Mouse (Mus musculus) T-helper 17 cell (primary cell): ENCODE measurements around the gene G6pdx.

ENCODE experiments used
- in situ Hi-C, 2 experiments: fragments of 300-600 bp; cut with MboI, MseI; formaldehyde crosslinking; loops; 1 replicate in 1 of 2; 2 replicates in 1 of 2; pipeline ENCODE4 v1.15.1; 2025; ENCODE audit warnings: high pct_unique_total_duplicates in 2 of 2

Gene G6pdx

DNA sequence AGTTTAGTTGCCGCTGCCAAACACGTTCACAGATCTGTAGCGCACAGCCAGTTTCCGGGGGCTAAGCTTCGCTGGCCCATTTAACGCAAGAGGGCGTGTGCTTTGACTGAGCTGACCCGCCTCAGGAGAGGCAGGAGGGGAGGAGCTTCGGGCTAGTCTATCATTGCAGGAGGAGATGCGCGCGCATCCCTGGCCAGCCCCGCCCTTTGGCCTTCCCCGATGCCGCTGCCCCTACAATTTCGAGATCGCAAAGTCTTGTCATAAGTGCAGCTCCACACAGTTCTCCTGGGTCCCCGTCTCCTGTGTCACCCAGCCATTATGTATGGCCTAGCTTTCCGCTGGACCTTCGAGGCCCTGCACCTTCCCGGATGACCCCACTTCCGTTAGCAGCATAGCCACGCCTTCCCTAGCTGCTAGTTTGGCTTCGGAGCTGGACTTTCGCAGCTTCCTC lies at the start of gene G6pdx:
Gene G6pdx, minus strand, starts transcription at position 369 of the 451 bp plus-strand sequence.
- in situ Hi-C loops, result loop anchor here in 1 of 2 experiments (10.0 kb wide), 1 partner anchor 666 kb away; the partner anchor contains the start of gene Dkc1

DNA sequence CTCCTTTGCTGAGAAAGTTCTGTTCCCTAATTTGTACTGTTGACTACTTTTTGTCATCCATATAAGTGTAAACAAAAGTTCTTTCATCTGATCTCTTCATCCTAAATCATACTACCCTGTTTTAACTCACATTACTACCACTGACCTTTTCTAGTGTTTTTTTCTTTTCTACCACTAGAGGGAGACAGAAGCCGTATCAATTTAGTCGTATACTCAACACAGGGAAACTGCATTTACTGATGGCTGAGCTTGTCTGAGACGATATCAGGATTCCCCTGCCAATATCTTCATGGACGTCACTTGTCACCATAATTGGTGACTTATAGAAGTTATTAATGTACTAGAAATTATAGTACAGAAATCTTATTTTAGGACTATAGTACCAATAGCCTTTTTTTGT lies 23.8 kb upstream of the G6pdx start:
- in situ Hi-C loops, result loop anchor here in 1 of 2 experiments (25.0 kb wide), 1 partner anchor 810 kb away; no protein-coding TSS in a partner anchor

DNA sequence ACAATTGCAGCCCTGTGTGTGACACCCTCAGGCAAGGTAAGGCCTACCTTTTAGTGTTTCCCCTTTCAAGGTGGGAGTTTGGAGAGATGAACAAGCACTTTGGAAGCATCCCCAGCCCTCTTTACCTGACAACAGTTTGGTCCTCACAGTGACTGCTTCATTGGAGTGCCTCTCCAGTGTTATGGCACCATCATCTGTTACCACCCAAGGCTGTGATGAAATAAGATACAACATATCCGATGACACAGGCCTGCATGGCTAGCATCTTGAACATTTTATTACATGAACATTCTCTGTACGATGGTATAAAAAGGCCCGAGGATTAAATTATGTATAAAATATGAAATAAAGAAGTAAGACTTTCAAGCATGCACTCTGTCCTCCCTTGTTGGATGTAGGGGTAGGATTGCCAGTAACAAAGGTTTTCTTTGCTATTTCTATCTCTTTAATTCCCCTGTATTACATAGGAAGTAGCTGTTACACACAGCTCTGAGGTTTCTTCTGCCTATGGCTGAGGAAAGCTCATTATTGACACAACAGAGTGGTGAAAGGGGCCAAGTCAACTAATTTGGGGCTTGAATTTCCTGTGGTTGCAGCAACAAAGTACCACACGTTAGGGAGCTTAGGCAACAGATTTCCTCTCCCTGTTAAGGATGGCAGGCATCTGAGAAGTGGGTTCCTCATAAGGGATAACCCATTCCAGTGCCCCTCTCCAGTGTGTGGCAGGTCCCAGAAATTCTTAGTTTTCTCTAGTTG lies 22.3 kb upstream of the G6pdx start:
- in situ Hi-C loops, result loop anchor here in 1 of 2 experiments (25.0 kb wide), 1 partner anchor 811 kb away; no protein-coding TSS in a partner anchor

DNA sequence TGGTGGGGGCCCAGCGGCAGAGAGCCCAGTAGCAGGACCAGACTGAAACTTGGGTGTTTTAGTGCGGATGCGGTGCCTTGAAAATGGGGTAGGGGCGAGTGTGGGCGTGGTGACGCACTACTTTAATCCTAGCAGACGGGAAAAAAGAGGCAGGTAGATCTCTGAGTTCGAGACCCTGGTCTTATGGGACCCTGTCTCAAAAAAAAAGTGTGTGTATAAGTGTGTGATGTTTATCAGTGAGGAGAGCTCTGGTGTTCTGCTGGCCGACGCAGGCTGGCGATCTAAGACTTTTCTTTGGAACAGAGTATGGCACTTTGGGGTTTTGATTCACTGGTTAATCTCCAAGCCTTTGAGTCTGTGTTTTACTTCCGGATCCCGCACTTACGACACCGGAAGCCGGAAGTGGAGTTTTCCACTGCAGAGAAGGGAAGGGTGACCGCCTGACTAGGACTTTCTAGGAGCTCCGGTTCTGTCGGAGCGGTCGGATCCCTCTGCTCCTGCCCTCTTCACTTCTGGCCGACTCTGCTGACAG lies 362 bp upstream of the G6pdx start:
- in situ Hi-C loops, result loop anchor here in 1 of 2 experiments (10.0 kb wide), 1 partner anchor 665 kb away; the partner anchor contains the start of gene Dkc1

DNA sequence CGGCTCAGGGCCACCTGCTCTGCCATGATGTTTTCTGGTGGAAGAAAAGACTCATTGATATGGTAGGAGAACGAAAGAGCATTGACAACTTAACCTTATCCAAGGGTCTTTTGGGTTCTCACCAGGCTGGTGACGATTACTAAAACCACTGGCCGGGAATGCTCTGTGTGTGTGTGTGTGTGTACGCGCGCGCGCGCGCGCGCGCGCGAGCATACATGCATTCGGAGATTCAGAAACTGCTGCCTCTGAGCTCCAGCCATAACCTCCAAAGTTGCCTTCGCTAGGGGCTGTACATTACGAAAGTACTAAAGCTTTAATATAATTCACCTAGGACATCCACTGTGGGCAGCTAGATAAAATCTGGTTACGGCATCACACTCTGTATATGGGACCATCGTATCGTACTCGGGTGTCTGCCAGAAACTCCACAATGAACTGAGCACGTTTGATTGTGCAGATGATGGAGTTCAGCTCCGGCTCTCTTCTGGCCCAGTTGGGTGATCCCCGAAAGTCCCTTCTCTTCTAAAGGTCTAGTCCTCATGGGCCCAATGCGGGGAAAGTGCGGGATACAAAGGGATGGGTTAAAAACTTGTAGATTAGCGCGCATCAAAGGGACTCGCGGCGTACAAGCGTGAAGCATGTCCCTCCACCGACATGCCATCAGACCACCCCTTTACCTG lies 708 bp downstream of the G6pdx start:
- in situ Hi-C loops, result loop anchor here in 1 of 2 experiments (10.0 kb wide), 1 partner anchor 667 kb away; the partner anchor contains the start of gene Dkc1

DNA sequence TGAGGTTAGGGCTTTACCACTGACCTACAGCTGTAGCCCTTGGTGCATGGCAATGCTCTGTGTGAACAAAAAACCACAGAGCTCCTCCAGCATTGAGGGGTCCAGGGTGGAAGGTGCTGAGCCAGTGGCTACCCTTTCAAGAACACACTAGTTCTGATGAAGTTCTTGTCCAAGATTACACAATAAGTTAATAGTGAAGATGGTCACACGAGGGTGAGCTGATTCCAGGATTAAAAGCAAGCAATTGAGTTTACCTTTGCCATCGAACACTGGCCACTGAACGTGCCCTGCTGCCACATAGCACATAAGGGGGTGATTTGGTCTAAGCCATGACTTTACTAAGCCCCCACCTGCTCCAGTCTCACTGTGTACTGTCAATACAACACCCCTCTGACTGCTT lies 1.9 kb downstream of the G6pdx start:
- in situ Hi-C loops, result loop anchor here in 1 of 2 experiments (10.0 kb wide), 1 partner anchor 668 kb away; the partner anchor contains the start of gene Dkc1

DNA sequence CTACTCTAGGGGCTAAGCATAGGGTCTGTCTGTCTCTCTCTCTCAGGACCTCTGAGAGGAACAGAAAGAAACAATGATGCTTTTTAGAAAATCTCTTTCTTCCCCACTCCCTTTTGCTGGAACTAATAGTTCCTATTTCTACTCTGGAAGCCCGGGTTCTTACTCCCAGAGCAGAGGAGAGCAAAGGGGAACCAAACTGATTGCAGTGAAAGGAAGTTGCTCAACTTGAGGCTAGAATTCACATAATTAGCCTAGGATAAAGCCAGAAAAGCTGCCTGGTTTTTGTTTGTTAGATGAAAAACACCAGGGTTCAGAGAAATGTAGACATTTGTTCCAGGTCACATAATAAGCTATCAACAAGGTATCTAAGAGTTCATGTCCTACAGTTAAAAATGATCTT lies 2.7 kb downstream of the G6pdx start:
- in situ Hi-C loops, result loop anchor here in 1 of 2 experiments (10.0 kb wide), 1 partner anchor 669 kb away; the partner anchor contains the start of gene Dkc1

DNA sequence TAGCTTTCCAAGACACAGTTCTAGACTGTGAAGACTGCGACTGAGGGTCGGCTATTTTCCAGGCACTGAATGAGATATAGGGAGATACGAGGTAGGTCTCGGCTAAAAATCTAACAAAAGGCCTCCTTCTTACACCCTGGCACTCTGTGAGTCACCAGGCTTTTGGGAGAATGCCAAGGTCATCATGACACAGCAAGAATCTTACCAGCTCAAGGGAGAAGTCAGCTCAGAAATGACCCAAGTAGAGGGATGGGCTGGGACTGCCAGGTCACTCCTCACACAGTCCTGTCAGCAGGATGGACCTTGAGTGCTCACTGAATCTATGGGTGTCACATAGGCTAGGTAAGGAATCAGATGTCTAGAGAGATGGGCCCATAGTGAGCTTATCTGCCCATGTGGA lies 3.8 kb downstream of the G6pdx start:
- in situ Hi-C loops, result loop anchor here in 1 of 2 experiments (10.0 kb wide), 1 partner anchor 670 kb away; the partner anchor contains the start of gene Dkc1

DNA sequence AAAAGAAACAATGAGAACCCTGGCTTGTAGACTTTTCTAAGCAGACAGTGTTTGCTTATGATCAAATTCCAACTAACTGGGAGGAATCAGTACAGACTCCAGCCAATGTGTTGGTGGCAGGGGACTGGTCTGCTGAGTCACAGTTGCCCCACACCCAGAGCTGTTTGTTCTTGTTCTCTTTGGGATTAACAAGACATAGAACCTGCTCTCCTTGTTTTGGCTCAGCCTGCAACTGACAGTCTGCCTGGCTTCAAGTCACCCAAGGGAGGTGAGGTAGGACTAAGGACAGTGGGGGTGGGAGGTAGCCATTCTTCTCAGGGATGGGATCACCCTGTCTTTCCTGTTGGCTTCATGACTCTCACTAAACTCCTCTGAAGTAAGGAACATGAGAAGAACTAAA lies 4.6 kb downstream of the G6pdx start:
- in situ Hi-C loops, result loop anchor here in 1 of 2 experiments (10.0 kb wide), 1 partner anchor 670 kb away; the partner anchor contains the start of gene Dkc1

DNA sequence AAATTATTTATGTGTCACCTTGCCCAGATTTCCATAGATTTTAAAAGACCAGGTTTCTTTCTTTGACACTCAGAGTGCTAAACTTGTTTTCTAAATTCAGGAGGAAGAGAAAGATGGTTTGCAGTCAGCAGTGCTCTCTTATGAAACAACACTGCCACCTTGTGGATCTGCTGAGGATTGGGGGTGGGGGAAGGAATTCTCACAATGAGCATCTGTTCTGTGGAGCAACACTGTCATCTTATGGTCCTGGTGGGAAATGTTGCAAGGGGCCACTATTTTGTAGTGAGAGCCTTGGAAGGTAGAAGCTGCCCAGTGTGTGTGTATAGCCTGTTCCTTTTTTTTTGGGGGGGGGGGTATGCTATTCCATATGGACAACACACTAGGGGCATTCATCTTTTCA lies 15.6 kb downstream of the G6pdx start:
- in situ Hi-C loops, result loop anchor here (5.0 kb wide), 3 partner anchors 161 to 296 kb away; partner anchors contain the start of genes Emd (in 1 of the 2) and Flna (in 1 of the 2)

DNA sequence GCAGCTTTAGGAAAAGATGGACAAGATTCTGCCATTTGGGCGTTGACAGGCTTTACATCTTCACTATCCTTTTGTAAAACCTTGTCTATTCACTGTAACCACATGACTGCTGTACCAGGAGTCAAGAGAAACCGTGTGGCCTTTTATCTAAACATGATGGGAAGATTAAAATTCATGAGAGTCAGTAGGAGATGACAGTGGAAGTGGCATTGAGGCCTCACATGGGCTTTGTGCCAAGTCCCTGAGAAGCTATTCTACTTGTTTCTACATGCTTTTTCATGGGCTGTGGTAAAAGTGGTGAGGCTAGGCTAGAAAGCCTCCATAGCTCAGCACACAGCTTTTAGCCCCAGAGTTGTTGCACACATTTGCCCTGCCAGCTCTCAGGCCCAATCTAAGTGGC lies 20.7 kb downstream of the G6pdx start:
- in situ Hi-C loops, result no loop called here

DNA sequence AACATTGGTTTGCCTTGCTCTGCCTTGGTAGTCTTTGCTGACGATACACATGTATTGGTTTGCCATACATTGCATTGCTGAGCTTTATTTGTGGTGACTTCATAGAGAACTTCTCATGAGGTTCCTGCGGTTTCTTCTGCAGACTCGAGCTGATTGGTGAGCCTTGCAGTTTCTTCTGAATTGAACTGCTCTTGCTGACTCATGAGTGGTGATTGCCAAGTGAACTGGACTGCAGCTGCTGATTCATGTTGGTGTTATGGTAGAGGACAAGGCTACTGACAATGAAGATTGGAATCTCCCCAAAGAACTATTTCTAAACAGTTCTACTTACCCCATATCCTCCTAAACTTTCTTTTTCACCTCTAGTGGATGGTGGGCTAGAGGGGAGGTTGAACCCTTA lies 28.9 kb downstream of the G6pdx start:
- in situ Hi-C loops, result no loop called here

DNA sequence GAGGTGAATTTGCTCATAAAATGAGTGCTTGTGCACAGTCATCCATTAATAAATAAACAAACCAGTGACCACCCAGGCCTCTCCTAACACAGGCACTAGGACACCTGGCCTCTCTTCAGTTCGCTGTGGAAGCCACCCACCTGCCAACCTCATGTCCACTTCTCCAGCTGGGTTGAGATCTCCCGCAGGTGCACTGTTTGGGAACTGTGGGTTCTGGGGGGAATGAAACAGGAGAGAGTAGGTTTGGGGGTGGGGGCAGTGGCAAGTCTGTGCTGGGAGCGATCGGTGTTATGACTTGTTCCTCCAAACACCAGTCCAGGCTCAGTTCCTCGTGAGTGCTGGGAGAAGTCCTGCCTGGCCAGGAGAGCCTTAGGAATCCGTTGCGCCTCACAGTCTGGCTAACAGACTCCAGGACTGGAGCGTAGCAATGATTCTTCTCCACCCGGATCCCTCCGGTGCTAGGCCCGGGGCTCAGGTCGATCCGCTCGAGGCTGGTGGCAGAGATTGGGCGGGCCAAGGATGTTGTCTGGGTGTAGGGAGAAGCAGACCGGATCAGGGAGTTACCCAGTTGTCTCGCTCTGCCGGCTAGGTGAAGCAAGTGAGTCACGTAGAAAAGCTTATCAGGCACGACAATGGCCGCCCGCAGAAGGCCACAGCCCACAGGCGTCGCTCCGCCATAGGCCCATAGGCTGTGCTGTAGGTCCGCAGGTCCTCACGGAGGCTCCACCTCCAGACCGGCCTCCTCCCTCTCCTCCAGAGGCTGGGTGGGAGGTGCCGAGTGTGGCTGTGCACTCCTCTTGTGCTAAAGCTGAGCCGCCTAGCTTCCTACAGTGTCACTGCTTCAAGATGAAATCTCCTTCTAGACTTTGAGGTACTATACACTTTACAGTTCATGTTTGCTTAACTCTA lies 36.2 kb downstream of the G6pdx start, which contains the start of the genes Fam3a and Ikbkg:
Gene Fam3a, minus strand, starts transcription at position 738 of the 909 bp plus-strand sequence.
Gene Ikbkg, plus strand, starts transcription at position 756 of the 909 bp plus-strand sequence.
- in situ Hi-C loops, result no loop called here

DNA sequence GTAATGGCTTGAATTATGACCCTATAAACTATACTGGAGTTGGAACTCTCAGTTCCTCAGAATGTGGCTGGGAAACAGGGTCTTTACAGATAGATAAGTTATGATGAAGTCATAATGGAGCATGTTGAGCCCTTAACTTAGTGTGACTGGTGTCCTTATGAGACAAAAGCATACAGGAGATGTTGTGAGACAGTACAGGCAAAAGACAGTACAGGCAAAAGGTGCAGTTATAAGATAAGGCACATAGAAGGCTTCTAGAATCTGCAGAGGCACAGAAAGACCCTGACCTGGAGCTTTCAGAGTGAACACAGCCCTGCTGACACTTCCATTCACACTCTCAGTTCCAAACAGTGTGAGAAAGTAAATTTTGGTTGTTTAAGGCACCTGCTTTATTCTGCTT lies 40.8 kb downstream of the G6pdx start:
- in situ Hi-C loops, result no loop called here

DNA sequence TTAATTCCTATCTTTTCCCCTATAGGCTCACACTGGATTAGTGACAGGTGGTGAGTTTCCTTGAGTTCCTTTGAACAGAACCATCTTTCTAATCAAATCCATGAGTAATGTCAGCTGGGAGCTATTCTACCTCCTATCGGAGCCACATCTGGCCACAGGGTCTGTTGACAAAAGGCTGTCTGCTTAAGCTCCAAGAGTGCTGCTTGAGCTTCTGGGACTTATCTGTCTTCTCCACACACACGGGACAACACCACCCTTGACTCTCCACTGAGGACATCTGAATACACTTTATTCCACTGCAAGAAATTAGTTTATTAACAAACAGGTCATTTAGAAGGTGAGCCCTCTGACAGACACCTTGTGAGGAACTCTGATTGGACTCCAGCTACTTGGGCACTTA lies 44.5 kb downstream of the G6pdx start:
- in situ Hi-C loops, result no loop called here

DNA sequence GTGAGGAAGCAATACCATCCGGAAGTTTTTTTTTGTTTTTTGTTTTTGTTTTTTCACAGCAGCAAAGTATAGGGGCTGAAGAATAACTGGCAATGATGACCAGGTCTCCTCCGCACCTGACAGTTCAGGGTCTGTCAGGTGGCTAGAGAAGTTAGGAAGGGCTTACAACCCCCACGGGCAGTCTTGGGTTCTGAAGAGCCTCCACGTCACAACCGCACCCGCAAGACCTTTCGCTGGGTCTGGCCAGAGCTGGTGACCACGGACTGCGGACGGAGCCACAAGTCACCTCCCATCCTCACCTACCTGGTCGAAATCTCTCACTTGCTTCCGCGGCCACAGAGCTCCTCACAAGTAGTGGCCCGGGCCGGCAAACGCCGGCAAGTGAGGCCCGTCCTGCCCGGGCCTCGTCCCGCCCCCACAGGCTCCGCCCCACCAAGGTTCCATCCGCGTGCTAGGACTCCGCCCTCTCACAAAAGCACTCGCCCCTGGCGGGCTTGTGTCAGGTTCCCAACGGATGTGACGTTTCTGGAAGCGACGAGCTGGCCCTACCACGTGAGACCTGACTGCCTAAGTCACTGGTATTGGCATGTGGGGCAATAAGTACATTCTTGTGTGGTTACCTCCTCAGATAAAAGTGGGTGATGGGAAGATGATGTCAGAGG lies 56.0 kb downstream of the G6pdx start, which contains the start of the genes Ubl4a and Slc10a3:
Gene Ubl4a, minus strand, starts transcription at position 331 of the 662 bp plus-strand sequence.
Gene Slc10a3, minus strand, starts transcription at position 462 of the 662 bp plus-strand sequence.
- in situ Hi-C loops, result no loop called here

DNA sequence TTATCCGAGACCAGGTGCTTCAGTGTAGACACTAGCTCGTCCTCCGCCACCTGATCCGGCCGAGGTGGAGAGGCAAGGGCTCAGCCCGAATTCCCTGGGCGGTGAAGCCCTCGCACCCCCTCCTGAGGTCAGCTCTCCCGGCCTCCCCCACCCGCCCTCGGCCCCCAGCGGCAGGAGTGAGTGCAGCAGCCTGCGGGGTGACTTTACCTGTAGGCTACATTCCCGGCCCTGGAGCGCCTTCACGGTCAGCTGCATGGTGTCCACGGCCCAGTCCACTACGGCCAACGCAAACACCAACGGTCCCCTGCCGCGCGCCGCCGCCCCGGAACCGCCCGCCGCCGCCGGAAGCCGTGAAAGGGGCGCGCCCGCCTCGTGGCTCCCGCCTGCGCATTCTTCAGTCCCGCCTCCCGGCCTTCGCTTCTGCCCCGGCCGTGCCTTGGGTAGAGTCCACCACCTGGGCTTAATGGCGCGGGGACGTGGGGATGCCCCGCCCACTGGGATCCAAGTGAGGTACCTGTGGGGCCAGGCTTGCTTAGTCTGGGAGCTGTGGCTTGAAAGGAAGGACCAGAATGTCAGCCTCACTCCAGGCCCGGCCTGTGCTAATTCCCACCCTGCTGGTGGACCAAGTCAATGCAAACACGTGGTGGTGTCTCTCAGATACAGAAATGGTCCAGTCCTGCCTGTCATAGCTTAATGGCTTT lies 60.6 kb downstream of the G6pdx start:
- in situ Hi-C loops, result no loop called here

DNA sequence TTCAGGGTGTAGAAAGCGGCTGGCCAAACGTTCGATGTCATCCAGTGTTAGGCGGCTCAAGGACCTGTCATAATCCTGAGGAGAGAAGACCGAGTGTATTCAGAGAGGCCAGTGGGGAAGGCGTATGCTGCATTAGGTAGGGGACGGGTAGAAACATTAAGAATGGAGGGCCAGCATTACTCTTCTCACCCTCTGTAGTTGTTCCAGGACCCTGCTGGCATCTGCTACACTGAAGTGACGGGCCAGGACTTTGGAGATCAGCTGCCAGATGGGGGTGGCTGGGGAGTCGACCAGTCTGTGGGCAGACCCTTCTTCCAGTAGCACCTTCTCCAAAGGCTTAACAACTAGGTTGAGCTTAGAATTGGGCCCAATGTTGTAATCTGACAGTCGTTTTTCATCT lies 61.5 kb downstream of the G6pdx start:
- in situ Hi-C loops, result no loop called here
